Mouse (Mus musculus): Measurements from ENCODE around the gene Olfr9.
"Not testable (repeated sequence)": the region's sequence is repeated elsewhere in the genome, so short reads cannot be mapped to it uniquely, and the experiment has no call there.

Gene Olfr9

GRCm38 (mm10) chr10:129004032-129004920 lies 15.0 kb downstream of the Olfr9 start:
- DNase-seq (ENCODE audit: low read depth, low spot score): no peak

- DNase-seq (ENCODE audit: low read depth, low spot score): no peak
Observed at GRCm38 (mm10) chr10:129010288-129010841, 21.1 kb downstream of the Olfr9 start, which contains the start of gene Olfr763. Gene Olfr763, plus strand, starts transcription at chr10:129010791.

DNA sequence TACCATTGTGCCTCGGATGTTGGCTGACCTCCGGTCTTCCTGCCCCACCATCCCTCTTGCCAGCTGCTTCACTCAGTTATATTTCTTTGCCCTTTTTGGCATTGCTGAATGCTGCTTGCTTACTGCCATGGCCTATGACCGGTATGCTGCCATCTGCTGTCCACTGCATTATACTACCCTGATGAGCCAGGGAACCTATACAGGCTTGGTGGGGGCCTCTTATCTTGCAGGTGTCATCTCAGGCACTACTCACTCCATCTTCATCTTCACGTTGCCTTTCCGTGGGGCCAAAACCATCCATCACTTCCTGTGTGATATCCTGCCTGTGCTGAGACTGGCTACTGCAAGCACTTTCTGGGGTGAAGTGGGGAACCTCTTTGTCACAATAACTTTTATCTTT lies 22.3 kb downstream of the Olfr9 start:
- not testable (repeated sequence) for DNase-seq (ENCODE audit: low read depth, low spot score)

GRCm38 (mm10) chr10:129014477-129014876 lies 25.2 kb downstream of the Olfr9 start:
- no peak for DNase-seq (ENCODE audit: low read depth, low spot score)

- no peak for DNase-seq (ENCODE audit: low read depth, low spot score)
Observed at GRCm38 (mm10) chr10:129023319-129023718, 34.1 kb downstream of the Olfr9 start.

DNA sequence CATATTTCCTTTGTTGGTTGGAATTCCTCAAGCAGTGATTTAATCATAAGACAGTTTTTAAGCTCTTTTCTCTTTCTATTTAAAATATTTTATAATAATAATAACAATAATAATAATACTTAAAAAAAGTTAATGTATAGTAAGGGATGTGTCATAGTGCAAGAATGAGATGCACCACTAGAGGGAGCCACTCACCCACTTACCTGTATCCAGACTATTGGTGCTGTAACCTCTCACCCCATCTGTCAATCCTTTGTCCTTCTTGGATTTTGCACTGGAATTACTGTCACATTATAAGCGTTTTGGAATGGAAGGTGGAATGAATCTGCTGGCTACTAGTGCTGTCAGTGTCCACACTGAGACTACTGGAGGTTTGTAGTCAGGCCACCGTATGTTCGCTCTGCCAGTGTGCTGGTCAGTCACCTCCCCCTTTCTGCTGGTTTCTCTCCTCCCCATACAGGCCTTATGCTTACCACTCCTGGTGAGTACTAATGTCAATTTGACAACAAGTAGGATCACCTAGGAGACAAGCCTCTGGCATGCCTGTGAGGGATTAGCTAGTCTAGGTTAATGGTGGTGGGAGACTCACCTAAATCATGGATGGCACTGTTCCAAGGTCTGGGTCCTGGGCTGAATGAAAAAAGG lies 36.9 kb downstream of the Olfr9 start:
- DNase-seq (ENCODE audit: low read depth, low spot score): peak; percentile 14

- no peak for DNase-seq (ENCODE audit: low read depth, low spot score)
Observed at GRCm38 (mm10) chr10:129028343-129028742, 39.1 kb downstream of the Olfr9 start.

DNA sequence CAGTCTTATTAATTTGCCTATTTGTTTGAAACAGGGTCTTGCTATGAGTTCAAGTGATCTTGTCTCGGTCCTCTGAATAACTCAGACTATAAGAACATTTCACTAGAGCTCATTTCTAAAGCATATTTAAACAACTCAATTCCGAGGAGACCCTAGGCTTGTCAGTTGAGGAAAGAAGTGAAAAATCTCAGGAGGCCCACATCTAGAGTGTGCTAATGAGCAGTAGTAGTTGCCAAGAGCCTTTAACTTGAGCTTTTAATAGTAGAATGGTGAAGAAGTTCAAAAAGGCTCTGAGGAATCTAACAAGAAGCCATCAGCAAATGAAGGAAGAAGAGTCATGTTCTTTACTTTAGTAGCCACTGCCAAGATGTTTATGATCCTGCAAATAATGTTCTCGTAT lies 50.6 kb downstream of the Olfr9 start, which contains the start of gene Olfr764-ps1:
Olfr764-ps1 (minus strand) TSS at position 101 of the 400 bp plus-strand sequence.
- DNase-seq (ENCODE audit: low read depth, low spot score): no peak
